Mouse (Mus musculus): ENCODE results near the gene Sugt1. TPM values are rescaled to one million over a fixed set of nuclear protein-coding genes. Genes with fewer than 3 reads are reported as not detected.

The Sugt1 gene
- total and polyA plus RNA-seq, 3 experiments, result 135 to 616 (median 175) TPM

- no peaks in the 10 kb centered on the region for H3K9me3 ChIP-seq (replicated peaks; ENCODE audit: insufficient read depth, low read length)
- no peak overlapping the region for H3K4me3 ChIP-seq (ENCODE audit: control insufficient read depth in 1 of 2, insufficient read depth in 1 of 2, low read depth in 2 of 2, low read length in 2 of 2)
- DNase-seq (ENCODE audit: low read depth, low spot score), result no peak
- H3K79me2 ChIP-seq (ENCODE audit: control insufficient read depth, insufficient read depth, low read length, poor library complexity), result no peaks in the 10 kb centered on the region
- no peaks in the 10 kb centered on the region for H3K4me1 ChIP-seq (ENCODE audit: control insufficient read depth in 1 of 2, insufficient read depth in 2 of 2, low read length in 2 of 2)
- no peak overlapping the region for H3K27ac ChIP-seq (ENCODE audit: control insufficient read depth, low read depth, low read length)
- no peaks in the 10 kb centered on the region for H3K27me3 ChIP-seq (ENCODE audit: control insufficient read depth in 1 of 2, insufficient read depth in 2 of 2, low read length in 2 of 2)
- no peak overlapping the region for H3K9ac ChIP-seq (ENCODE audit: control insufficient read depth, low read depth, low read length, poor library complexity, severe bottlenecking)
- peaks cover 0 to 7% of the 10 kb centered on the region in 2 experiments; a peak in 2 of 4 replicates for H3K36me3 ChIP-seq (ENCODE audit: control insufficient read depth in 1 of 2, insufficient read depth in 2 of 2, low read length in 2 of 2)
- TF ChIP-seq RAD21 (IDR thresholded peaks at IDR 0.05; ENCODE audit: low read depth, low read length) (no peak), ZMIZ1 (IDR thresholded peaks at IDR 0.05; ENCODE audit: low read depth, low read length) (no peak), MYB (IDR thresholded peaks at IDR 0.05; ENCODE audit: low read depth, low read length) (no peak), GATA1 (IDR thresholded peaks at IDR 0.05; ENCODE audit: low read depth, low read length) (no peak), ZNF384 (IDR thresholded peaks at IDR 0.05; ENCODE audit: low read depth, low read length) (no peak), NELFE (IDR thresholded peaks at IDR 0.05; ENCODE audit: low read depth, low read length) (no peak), SMC3 (IDR thresholded peaks at IDR 0.05; ENCODE audit: low read depth, low read length) (no peak), POLR2A (IDR thresholded peaks at IDR 0.05; ENCODE audit: control insufficient read depth in 1 of 2, insufficient read depth in 1 of 2, low read depth in 1 of 2, low read length in 2 of 2, poor library complexity in 1 of 2) (0 out of 4 replicates have a peak, but pooled peaks of 1 of the 2 experiments have one; percentile 17), MEF2A (IDR thresholded peaks at IDR 0.05; ENCODE audit: extremely low read depth, insufficient replicate concordance, low read depth, low read length, poor library complexity, severe bottlenecking) (no peak), POLR2AphosphoS2 (IDR thresholded peaks at IDR 0.05; ENCODE audit: low read length) (peak; percentile 15; the same call in 1 of the 2 replicates), ZKSCAN1 (IDR thresholded peaks at IDR 0.05; ENCODE audit: low read depth, low read length) (no peak)
Observed at GRCm38 (mm10) chr14:79632330-79632729, 44.8 kb downstream of the Sugt1 start.

DNA sequence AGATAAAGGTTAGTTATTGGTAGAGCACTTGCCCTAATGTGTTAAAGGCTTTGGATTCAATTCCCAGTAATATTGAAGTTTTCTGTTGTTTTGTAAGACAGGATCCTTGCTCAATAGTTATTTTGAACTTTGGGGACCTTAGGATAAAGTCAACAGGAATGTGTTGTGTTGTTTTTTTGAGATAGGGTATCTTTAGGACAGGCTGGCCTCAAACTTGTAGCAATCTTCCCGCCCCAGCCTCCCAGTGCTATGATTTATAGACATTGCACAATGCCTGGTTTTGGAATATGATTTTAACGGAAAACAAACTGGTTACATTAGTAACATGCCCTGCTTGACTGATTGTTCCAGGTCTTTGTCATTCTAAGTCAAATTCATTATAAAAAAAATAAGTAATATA, 45.7 kb downstream of the Sugt1 start:
- Histone ChIP-seq H3K4me1 (ENCODE audit: control insufficient read depth in 1 of 2, insufficient read depth in 2 of 2, low read length in 2 of 2) (no peaks in the 10 kb centered on the region), H3K79me2 (ENCODE audit: control insufficient read depth, insufficient read depth, low read length, poor library complexity) (no peaks in the 10 kb centered on the region), H3K27me3 (ENCODE audit: control insufficient read depth in 1 of 2, insufficient read depth in 2 of 2, low read length in 2 of 2) (no peaks in the 10 kb centered on the region), H3K4me3 (ENCODE audit: control insufficient read depth in 1 of 2, insufficient read depth in 1 of 2, low read depth in 2 of 2, low read length in 2 of 2) (no peak overlapping the region), H3K36me3 (ENCODE audit: control insufficient read depth in 1 of 2, insufficient read depth in 2 of 2, low read length in 2 of 2) (peaks cover 0 to 4% of the 10 kb centered on the region in 2 experiments; a peak in 2 of 4 replicates), H3K9me3 (replicated peaks; ENCODE audit: insufficient read depth, low read length) (no peaks in the 10 kb centered on the region), H3K27ac (ENCODE audit: control insufficient read depth, low read depth, low read length) (no peak overlapping the region), H3K9ac (ENCODE audit: control insufficient read depth, low read depth, low read length, poor library complexity, severe bottlenecking) (no peak overlapping the region)
- no peak for DNase-seq (ENCODE audit: low read depth, low spot score)
- TF ChIP-seq RCOR1 (IDR thresholded peaks at IDR 0.05; ENCODE audit: low read depth, low read length) (no peak), GATA1 (IDR thresholded peaks at IDR 0.05; ENCODE audit: low read depth, low read length) (no peak), BHLHE40 (IDR thresholded peaks at IDR 0.05; ENCODE audit: borderline replicate concordance, low read depth, low read length) (no peak), ZC3H11A (IDR thresholded peaks at IDR 0.05; ENCODE audit: low read depth, low read length) (no peak), TCF12 (IDR thresholded peaks at IDR 0.05; ENCODE audit: low read depth, low read length) (no peak)

DNA sequence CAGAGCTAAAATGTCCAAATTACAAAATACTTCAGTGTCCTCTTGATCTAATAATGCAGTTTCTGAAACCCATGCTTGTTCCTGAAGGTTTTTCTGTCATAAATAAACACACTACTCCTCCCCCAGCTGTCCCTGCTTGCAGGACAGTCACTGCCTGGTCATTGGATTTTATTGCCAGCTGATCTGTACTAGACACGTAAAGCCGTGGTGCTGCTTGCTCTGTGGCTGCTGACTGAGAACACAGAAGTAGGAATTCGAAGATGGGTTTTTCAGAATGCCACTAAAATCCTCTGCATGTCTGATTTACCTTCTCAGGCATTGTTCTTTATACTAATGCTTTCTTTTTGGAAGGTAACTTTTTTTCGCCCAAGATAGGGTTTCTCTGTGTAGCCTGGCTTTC, 49.3 kb downstream of the Sugt1 start:
- H3K36me3 ChIP-seq (ENCODE audit: control insufficient read depth in 1 of 2, insufficient read depth in 2 of 2, low read length in 2 of 2), result no peaks in the 10 kb centered on the region
- no peaks in the 10 kb centered on the region for H3K4me1 ChIP-seq (ENCODE audit: control insufficient read depth in 1 of 2, insufficient read depth in 2 of 2, low read length in 2 of 2)
- no peak for TF ChIP-seq NELFE (IDR thresholded peaks at IDR 0.05; ENCODE audit: low read depth, low read length)
- no peak for TF ChIP-seq EP300 (IDR thresholded peaks at IDR 0.05; ENCODE audit: low read depth in 1 of 2, low read length in 2 of 2)
- TF ChIP-seq SMC3 (IDR thresholded peaks at IDR 0.05; ENCODE audit: low read depth, low read length), result no peak
- TF ChIP-seq USF2 (IDR thresholded peaks at IDR 0.05; ENCODE audit: borderline replicate concordance in 1 of 2, insufficient read depth in 1 of 2, low read depth in 1 of 2, low read length in 2 of 2), result no peak
- TF ChIP-seq CHD1 (IDR thresholded peaks at IDR 0.05; ENCODE audit: low read depth, low read length), result no peak
- TF ChIP-seq ZC3H11A (IDR thresholded peaks at IDR 0.05; ENCODE audit: low read depth, low read length), result no peak
- TF ChIP-seq POLR2AphosphoS2 (IDR thresholded peaks at IDR 0.05; ENCODE audit: low read length), result no peak
- TF ChIP-seq ZKSCAN1 (IDR thresholded peaks at IDR 0.05; ENCODE audit: low read depth, low read length), result no peak
- TF ChIP-seq MXI1 (IDR thresholded peaks at IDR 0.05; ENCODE audit: low read depth, low read length), result no peak
- TF ChIP-seq KAT2A (conservative IDR thresholded peaks at IDR 0.05; ENCODE audit: low read depth, low read length), result no peak
- TF ChIP-seq MAZ (IDR thresholded peaks at IDR 0.05; ENCODE audit: low read depth, low read length), result no peak
- no peak overlapping the region for H3K9ac ChIP-seq (ENCODE audit: control insufficient read depth, low read depth, low read length, poor library complexity, severe bottlenecking)
- no peak overlapping the region for H3K27ac ChIP-seq (ENCODE audit: control insufficient read depth, low read depth, low read length)
- H3K9me3 ChIP-seq (replicated peaks; ENCODE audit: insufficient read depth, low read length), result no peaks in the 10 kb centered on the region
- no peak overlapping the region for H3K4me3 ChIP-seq (ENCODE audit: control insufficient read depth in 1 of 2, insufficient read depth in 1 of 2, low read depth in 2 of 2, low read length in 2 of 2)
- no peaks in the 10 kb centered on the region for H3K79me2 ChIP-seq (ENCODE audit: control insufficient read depth, insufficient read depth, low read length, poor library complexity)
- no peak for DNase-seq (ENCODE audit: low read depth, low spot score)
- H3K27me3 ChIP-seq (ENCODE audit: control insufficient read depth in 1 of 2, insufficient read depth in 2 of 2, low read length in 2 of 2), result no peaks in the 10 kb centered on the region

Data from MEL (cell line).